Mouse (Mus musculus): Measurements from ENCODE around the gene Nek10. TPM values are rescaled to one million over a fixed set of nuclear protein-coding genes. Genes with fewer than 3 reads are reported as not detected.

Gene Nek10
- polyA plus RNA-seq (2021; fragmentation: Nextera tagmentation): 0.25 and 0.35 TPM in 2 replicates
- long read RNA-seq, experiment 1, partial matches to known transcripts: 0 of 1 reads
- long read RNA-seq, experiment 1, other reads (novel, unspliced or antisense): 1 of 1 reads
- long read RNA-seq, experiment 2: 0 reads

DNA sequence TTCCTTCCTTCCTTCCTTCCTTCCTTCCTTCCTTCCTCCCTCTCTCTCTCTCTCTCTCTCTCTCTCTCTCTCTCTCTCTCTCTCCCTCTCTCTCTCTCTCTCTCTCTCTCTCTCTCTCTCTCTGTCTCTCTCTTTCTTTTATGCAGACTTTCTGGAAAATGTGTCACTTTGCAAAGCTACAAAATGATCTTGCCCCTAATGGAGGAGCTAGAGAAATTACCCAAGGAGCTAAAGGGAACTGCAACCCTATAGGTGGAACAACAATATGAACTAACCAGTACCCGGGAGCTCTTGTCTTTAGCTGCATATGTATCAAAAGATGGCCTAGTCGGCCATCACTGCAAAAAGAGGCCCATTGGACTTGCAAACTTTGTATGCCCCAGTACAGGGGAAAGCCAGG is at the start of gene Nek10:
Gene Nek10, plus strand, starts transcription at position 301 of the 400 bp plus-strand sequence.

Other genes with a start within 250 kb of the Nek10 start
- gene Slc4a7, start 101.1 kb upstream of the Nek10 start, polyA plus RNA-seq (2021; fragmentation: Nextera tagmentation): 3.4 and 5.2 TPM in 2 replicates